Mouse (Mus musculus) megakaryocyte, embryonic 14.5 days (primary cell): ENCODE measurements at regions not wholly inside any gene's neighbourhood (a gene's known extent, or its start where the extent isn't known, plus 50 kb on each side); places are given as distances from the start of the nearest gene placed in this dataset.

Experiments
- FLI1 ChIP-seq: IDR thresholded peaks from 2 replicates; pipeline ENCODE4 v1.6.1; 2012; ENCODE audit warnings: low read length, inconsistent platforms, mixed read lengths
- GATA1 ChIP-seq: IDR thresholded peaks from 3 replicates; pipeline ENCODE4 v1.6.1; 2012; ENCODE audit warnings: mixed read lengths, low read length, inconsistent platforms, borderline replicate concordance

DNA sequence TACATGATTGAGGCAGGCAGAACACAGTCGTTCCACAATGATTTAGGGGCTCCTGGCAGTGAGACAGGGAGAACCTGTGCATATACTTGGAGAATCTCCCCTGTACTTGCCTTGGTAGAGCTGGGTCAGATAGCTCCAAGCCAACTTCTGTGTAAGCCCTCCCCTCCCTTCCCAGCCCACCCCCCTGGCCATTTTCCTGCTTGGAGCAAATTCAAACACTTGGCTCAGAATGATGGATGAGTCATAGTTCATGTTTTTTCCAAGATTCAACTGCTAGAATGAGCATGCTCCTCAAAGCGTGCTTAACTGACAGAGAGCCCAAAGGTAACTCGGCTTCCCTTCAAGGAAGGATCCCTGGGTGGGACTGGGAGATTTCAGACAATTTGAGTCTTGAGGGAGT is 194.1 kb upstream of the Camk1g start:
- TF ChIP-seq GATA1: no peak
- no peak for TF ChIP-seq FLI1
